Mouse (Mus musculus): Measurements from ENCODE around the gene Ccnyl1. TPM values are rescaled to one million over a fixed set of nuclear protein-coding genes. Genes with fewer than 3 reads are reported as not detected.

Ccnyl1 gene
- total RNA-seq, 2 experiments from 2014 or later = 19.7 to 20.5 TPM

- no peak for DNase-seq
These were observed 11.5 kb downstream of the Ccnyl1 start for GRCm38 (mm10) chr1:64701780-64702179.

- DNase-seq = peak; percentile 14
These were observed 15.0 kb downstream of the Ccnyl1 start for GRCm38 (mm10) chr1:64705230-64705629.

GRCm38 (mm10) chr1:64706610-64707009, 16.4 kb downstream of the Ccnyl1 start:
- no peak for DNase-seq

- no peak for DNase-seq
These were observed 19.6 kb downstream of the Ccnyl1 start for GRCm38 (mm10) chr1:64709891-64710290.

- DNase-seq = no peak
These were observed 21.9 kb downstream of the Ccnyl1 start for GRCm38 (mm10) chr1:64712006-64712760.

GRCm38 (mm10) chr1:64715458-64715857, 25.2 kb downstream of the Ccnyl1 start:
- no peak for DNase-seq

GRCm38 (mm10) chr1:64716589-64717304, 26.5 kb downstream of the Ccnyl1 start:
- no peak for DNase-seq

- DNase-seq = peak; percentile 18
These were observed 27.2 kb downstream of the Ccnyl1 start for GRCm38 (mm10) chr1:64717504-64717903.

GRCm38 (mm10) chr1:64721034-64721587, 30.9 kb downstream of the Ccnyl1 start:
- no peak for DNase-seq

- DNase-seq = no peak
These were observed 39.8 kb downstream of the Ccnyl1 start for GRCm38 (mm10) chr1:64730046-64730445.

GRCm38 (mm10) chr1:64731341-64732020, 41.2 kb downstream of the Ccnyl1 start:
- no peak for DNase-seq

- no peak for DNase-seq
These were observed 41.9 kb downstream of the Ccnyl1 start for GRCm38 (mm10) chr1:64732161-64732560.

- DNase-seq = no peak
These were observed 42.5 kb downstream of the Ccnyl1 start for GRCm38 (mm10) chr1:64732637-64733200.

GRCm38 (mm10) chr1:64733453-64734245, 43.4 kb downstream of the Ccnyl1 start:
- no peak for DNase-seq

GRCm38 (mm10) chr1:64734771-64735750, 44.8 kb downstream of the Ccnyl1 start:
- peak; percentile 15 for DNase-seq

- DNase-seq = peak; percentile 25
These were observed 45.8 kb downstream of the Ccnyl1 start for GRCm38 (mm10) chr1:64735781-64736680.

- peak; percentile 16 for DNase-seq
These were observed 46.6 kb downstream of the Ccnyl1 start for GRCm38 (mm10) chr1:64736681-64737501.

Measured in gastrocnemius, postnatal 25 days (tissue).